Mouse (Mus musculus) left cerebral cortex, postnatal 4 days (tissue): Measurements from ENCODE around the gene Phc1. TPM values are rescaled to one million over a fixed set of nuclear protein-coding genes. Genes with fewer than 3 reads are reported as not detected.
"Not testable (repeated sequence)": the region's sequence is repeated elsewhere in the genome, so short reads cannot be mapped to it uniquely, and the experiment has no call there.

Experiments used
- DNase-seq: peaks from one replicate; pipeline ENCODE4 v3.0.0-alpha.2; 2022
- intact Hi-C: fragments of 180-260 bp; cut with DNase I; formaldehyde crosslinking; loops from one replicate; pipeline ENCODE4 v1.15.1; 2025
- total RNA-seq, 2 experiments: library from RNA; stranded (reverse); gene quantifications; 2 replicates each; pipeline ENCODE4 v1.2.3; 2021

Gene Phc1
- total RNA-seq = 100 to 1,000 TPM; 107 to 111 TPM

DNA sequence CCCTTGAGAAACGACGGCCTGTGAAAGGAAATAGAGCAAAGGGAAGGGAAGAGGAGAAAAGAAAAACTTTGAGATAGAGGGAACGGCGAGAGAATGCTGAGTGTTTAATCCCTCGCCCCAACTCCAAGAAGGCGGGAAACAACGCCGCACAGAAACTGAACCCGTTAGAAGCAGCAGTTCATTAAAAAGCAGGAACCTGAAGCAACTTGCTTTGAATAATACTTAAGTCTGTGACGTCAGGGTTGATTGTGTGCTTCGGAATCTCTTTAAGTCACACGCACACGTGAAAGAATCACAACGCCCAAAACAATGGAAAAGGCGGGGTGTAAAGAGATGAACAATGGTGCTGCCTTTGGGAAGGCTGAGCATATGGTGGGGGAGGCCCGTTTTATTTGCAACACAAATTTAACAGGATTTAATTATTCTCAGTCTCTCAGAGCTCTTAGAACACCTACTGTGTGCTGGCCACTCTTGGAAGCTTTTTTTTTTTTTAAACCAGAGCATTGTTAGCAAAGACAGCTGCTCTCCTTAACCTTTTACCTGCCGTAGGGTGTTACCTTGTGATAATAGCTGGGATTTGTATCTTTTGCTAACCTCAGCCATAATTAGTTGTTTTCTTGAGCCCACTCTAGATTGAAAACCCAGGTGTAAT lies at the start of gene Phc1:
Phc1 (minus strand) TSS at position 213 of the 652 bp plus-strand sequence.
- intact Hi-C loops = no loop called here
- no peak for DNase-seq

DNA sequence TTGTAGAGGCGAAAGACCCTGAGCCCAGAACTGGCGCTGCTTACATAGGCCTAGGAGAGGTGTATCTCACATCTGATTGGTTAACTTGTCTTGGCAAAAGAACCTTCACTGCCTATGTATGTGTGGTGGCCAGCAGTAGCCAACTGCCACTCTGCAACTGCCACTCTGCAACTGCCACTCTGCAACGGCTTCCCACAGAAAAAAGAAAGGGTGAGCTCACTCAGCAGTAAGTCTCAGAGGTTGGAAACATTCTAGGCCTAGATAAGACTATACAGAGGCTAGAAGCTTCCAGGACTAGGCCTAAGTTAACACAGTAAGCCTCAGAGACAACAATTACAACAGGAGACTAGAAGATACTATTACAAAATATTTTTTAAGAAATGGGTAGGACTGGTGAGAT lies 49.6 kb upstream of the Phc1 start:
- not testable (repeated sequence) for DNase-seq
- intact Hi-C loops = loop anchor here (5.0 kb wide), 2 partner anchors 53 to 138 kb away; no protein-coding TSS in a partner anchor

GRCm38 (mm10) chr6:122387177-122388028 lies 47.0 kb upstream of the Phc1 start:
- intact Hi-C loops, DNase-seq: not testable (repeated sequence)

DNA sequence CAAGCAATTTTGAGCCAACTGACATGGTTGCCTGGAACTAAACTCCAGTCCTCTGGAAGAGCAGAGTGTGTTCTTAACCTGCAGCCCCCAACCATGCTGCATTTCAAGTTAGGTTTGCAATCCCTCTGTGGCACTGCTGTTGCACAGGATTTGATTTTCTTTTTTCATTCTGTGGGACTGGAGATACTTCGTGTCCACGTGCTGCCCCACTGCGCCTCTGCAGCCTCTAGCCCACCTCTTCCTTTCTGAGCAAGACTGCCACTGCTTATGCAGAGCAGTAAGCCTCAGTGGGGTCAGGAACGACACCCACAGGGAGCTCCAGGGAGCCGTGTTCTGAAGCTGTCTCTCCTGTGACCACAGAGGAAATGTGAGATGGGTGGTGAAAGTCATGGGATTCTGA lies 45.4 kb upstream of the Phc1 start:
- no peak for DNase-seq
- intact Hi-C loops = no loop called here

- intact Hi-C loops = no loop called here
- DNase-seq = no peak
These were observed 44.5 kb upstream of the Phc1 start for GRCm38 (mm10) chr6:122384886-122385285.

GRCm38 (mm10) chr6:122383211-122383610 lies 42.9 kb upstream of the Phc1 start:
- intact Hi-C loops = no loop called here

GRCm38 (mm10) chr6:122382046-122382445 lies 41.7 kb upstream of the Phc1 start:
- intact Hi-C loops = no loop called here
- DNase-seq = no peak

More at GRCm38 (mm10) chr6:122383211-122383610, 42.9 kb upstream of the Phc1 start:
- DNase-seq = no peak

GRCm38 (mm10) chr6:122368245-122368644 lies 27.9 kb upstream of the Phc1 start:
- intact Hi-C loops = no loop called here
- no peak for DNase-seq

- intact Hi-C loops = no loop called here
- DNase-seq = no peak
These were observed 26.6 kb upstream of the Phc1 start for GRCm38 (mm10) chr6:122366976-122367375.

GRCm38 (mm10) chr6:122366287-122366686 lies 25.9 kb upstream of the Phc1 start:
- DNase-seq = no peak
- intact Hi-C loops = no loop called here

DNA sequence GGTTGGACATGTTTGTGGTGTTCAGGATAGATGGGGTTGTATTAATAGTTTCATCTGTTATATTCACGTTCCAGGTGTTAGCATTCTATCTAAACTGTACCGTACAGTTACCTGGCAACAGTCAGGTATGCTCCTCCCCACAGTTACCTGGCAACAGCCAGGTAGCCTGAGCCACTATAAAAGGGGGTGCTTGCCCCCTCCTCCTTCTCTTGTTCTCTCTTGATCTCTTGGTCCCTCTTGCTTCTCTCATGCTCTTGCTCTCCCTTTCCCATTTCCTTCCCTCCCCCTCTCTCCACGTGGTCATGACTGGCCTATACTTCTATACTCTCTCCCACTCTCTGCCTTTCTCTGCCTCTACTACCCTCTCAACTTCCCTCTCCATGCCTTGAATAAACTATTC lies 25.3 kb upstream of the Phc1 start:
- intact Hi-C loops = no loop called here
- no peak for DNase-seq

GRCm38 (mm10) chr6:122357089-122357488 lies 16.7 kb upstream of the Phc1 start:
- intact Hi-C loops = no loop called here
- no peak for DNase-seq

DNA sequence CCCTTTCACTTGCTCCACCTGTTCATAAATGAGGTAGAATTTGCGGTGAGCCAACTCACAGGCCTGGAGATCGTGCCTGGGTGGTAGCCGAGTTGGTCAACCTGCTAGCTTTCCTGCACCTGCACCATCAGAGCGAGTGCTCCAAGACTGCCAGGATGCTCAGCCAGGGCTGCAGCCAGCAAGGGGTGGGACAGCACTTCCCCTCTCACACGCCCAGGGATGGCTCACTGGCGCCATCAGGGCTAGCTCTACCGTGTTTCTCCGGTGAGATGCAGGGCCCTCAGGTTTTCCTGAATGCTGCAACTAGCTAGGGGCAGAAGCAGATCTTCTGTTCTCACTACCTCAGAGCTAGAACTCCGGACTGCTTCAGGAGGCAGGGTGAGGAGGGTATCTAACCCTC lies 15.5 kb upstream of the Phc1 start:
- no peak for DNase-seq
- intact Hi-C loops = no loop called here

- intact Hi-C loops, DNase-seq: not testable (repeated sequence)
These were observed 7.0 kb upstream of the Phc1 start for GRCm38 (mm10) chr6:122347326-122347725.

DNA sequence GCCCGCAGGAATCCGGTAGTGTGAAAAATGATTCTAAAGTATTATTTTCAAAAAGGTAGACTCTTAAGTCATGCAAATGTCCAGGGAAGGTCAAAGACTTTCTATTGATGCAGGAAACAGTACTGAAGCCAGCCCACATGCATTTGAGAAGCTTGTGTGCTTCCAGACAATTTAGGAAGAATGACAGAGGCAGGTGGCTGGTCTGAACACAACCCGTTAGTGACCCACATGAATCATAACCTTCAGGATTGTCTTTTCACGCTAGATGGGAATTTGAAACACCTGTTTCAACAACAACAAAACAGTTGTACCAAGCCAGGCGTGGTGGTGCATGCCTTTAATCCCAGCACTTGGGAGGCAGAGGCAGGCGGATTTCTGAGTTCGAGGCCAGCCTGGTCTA lies 6.0 kb upstream of the Phc1 start:
- intact Hi-C loops = no loop called here
- no peak for DNase-seq

- no peak for DNase-seq
- intact Hi-C loops = no loop called here
These were observed 5.4 kb upstream of the Phc1 start for GRCm38 (mm10) chr6:122345731-122346130.

DNA sequence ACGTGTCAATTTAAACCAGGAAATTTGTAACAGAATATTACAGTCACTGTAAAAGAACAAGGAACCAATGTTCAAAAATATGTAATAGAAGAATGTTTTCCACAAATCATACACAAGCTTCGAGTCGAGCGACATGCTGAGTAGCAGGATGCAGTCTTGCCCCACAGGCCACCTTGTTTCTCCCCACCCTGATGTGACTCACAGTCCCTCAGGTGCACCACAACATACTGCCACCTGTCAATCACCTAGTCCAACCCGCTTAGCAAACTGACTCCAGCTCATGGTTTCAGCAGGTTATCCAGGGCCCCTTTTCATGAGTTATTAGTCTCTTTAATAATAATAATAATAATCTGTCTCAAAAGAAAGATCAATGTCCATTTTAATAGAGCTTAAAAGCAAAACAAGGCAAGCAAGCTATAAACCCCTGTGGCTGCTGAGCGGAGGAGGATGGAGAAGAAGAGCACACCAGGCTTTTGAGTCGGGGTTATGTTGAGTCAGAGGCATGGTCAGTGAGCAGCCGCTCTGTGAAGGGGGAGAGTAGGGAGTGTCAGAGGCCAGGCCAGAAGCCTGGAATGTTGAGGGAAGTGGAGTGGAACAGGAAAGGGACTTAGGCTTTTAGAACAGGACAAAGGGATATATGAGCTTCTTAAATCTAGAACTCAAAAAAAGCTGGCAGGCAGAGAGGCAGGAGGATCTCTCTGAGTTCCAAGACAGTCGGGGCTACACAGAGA lies 4.2 kb upstream of the Phc1 start:
- DNase-seq = no peak
- intact Hi-C loops = no loop called here

GRCm38 (mm10) chr6:122343719-122344118 lies 3.4 kb upstream of the Phc1 start:
- no peak for DNase-seq
- intact Hi-C loops = no loop called here

- DNase-seq = no peak
- intact Hi-C loops = no loop called here
These were observed 1.8 kb upstream of the Phc1 start for GRCm38 (mm10) chr6:122342125-122342524.

DNA sequence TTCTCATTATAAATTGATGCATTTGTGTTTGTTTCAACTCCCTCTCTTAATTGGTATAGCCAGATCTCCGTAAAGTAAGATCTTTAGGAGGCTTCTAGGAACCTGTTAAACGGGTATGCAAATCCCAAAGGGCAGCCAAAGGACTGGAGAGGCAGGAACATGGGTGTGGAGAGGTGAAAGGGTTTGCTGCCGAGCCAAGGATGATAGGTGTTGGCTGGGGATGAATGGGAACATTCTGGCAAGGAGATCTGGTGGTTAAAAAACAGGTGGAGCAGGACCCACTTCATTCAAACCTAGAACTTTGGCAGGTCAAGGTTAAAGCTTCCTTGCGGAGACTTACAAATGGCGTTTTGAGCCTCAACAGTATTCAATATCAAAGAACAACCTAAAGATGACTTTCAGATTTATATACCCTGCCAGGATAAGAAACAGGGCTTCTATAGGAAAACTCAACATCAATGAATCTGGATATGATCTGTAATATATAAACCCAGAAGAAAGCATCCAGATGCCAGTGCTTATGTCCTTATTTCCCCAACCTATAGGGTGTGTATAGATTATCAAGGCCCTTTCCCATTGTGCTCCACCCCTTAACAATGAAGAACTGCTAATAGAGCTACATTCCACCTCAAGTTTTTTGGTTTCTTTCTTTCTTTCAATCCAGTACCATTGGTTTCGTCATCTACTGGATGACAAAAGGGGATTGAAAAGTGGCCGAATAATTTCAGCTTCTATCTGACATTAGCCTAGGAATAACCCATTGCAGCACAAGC lies 863 bp upstream of the Phc1 start:
- no peak for DNase-seq
- intact Hi-C loops = no loop called here
